Mouse (Mus musculus): ENCODE measurements at regions not wholly inside any gene's neighbourhood (a gene's known extent, or its start where the extent isn't known, plus 50 kb on each side); places are given as distances from the start of the nearest gene placed in this dataset.

GRCm38 (mm10) chr1:55914284-55914683 is 508.6 kb downstream of the Plcl1 start:
- TF ChIP-seq POLR2A (IDR thresholded peaks at IDR 0.05; ENCODE audit: low read depth, low read length) (no peak), CTCF (IDR thresholded peaks at IDR 0.05; ENCODE audit: borderline replicate concordance, insufficient read depth, low read length) (no peak)

Data from embryonic fibroblast, embryonic 13.5 days (primary cell).